Mouse (Mus musculus): Measurements from ENCODE around the gene Timp1. TPM values are rescaled to one million over a fixed set of nuclear protein-coding genes. Genes with fewer than 3 reads are reported as not detected.

The Timp1 gene
- polyA plus RNA-seq, 1 experiment = 7.7 TPM

DNA sequence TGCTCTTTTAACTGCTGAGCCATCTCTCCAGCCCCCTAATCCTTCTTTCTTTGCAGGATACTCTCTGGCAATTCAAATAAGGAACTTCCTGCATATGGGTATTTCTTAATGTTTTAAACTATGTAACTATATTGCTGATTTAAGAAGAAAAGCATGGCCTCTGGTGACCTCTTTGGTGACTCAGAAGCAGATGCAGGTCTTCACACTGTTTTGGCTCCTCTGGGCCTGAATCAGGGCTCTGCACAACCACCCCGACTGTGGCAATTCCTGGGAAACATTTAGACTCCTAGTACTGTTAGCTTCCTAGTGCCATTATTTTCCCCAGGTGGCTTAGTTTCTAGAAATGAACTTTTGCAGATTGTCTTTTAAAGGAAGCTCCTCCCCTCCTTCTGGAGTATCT lies 53.5 kb downstream of the Timp1 start:
- peaks cover 7% of the 10 kb centered on the region for H3K4me1 ChIP-seq (ENCODE audit: control insufficient read depth, insufficient read depth, insufficient read length)
- TF ChIP-seq POLR2A (IDR thresholded peaks at IDR 0.05; ENCODE audit: low read depth, low read length) = no peak
- no peak for TF ChIP-seq CTCF (IDR thresholded peaks at IDR 0.05; ENCODE audit: extremely low read depth, insufficient read depth, insufficient read length, insufficient replicate concordance)
- H3K27me3 ChIP-seq (ENCODE audit: control insufficient read depth, insufficient read depth, low read length) = no peaks in the 10 kb centered on the region; the same call in 1 of the 2 replicates
- H3K27ac ChIP-seq (ENCODE audit: insufficient read depth, low read length) = no peak overlapping the region
- DNase-seq (ENCODE audit: low read depth in 1 of 2, low spot score in 2 of 2) = no peak
- 62% methylated on average over 1 of the region's 1 CpGs for WGBS
- no peak overlapping the region for H3K4me3 ChIP-seq (ENCODE audit: extremely low read depth, insufficient read depth, insufficient read length)
- H3K36me3 ChIP-seq (ENCODE audit: control insufficient read depth, insufficient read depth, low read length) = peaks cover 11% of the 10 kb centered on the region; the same call in 1 of the 2 replicates

Other genes with a start within 250 kb of the Timp1 start
- gene Uba1, start 211.8 kb upstream of the Timp1 start, polyA plus RNA-seq (2012; rRNA removed) = 188 and 201 TPM in 2 replicates
- gene Cdk16, start 182.2 kb upstream of the Timp1 start, polyA plus RNA-seq (2012; rRNA removed) = 81.6 and 90.8 TPM in 2 replicates
- gene Usp11, start 166.3 kb upstream of the Timp1 start, polyA plus RNA-seq (2012; rRNA removed) = 16.1 and 16.2 TPM in 2 replicates
- 143 and 164 TPM in 2 replicates for gene Araf, start 72.4 kb upstream of the Timp1 start, polyA plus RNA-seq (2012; rRNA removed)
- gene Syn1, start 50.8 kb downstream of the Timp1 start, polyA plus RNA-seq (2012; rRNA removed) = 0.36 and 0.52 TPM in 2 replicates
- gene Cfp, start 61.4 kb downstream of the Timp1 start, polyA plus RNA-seq (2012; rRNA removed) = 189 and 193 TPM in 2 replicates
- gene Elk1, start 80.4 kb downstream of the Timp1 start, polyA plus RNA-seq (2012; rRNA removed) = 8.4 and 10.8 TPM in 2 replicates
- 8.0 and 9.4 TPM in 2 replicates for gene Uxt, start 91.9 kb downstream of the Timp1 start, polyA plus RNA-seq (2012; rRNA removed)
- 0.40 and 1.1 TPM in 2 replicates for gene Zfp182, start 192.2 kb downstream of the Timp1 start, polyA plus RNA-seq (2012; rRNA removed)
- gene Spaca5, start 198.2 kb downstream of the Timp1 start, polyA plus RNA-seq (2012; rRNA removed) = not detected in 2 replicates
- 0.04 and 0.12 TPM in 2 replicates for gene Zfp300, start 219.4 kb downstream of the Timp1 start, polyA plus RNA-seq (2012; rRNA removed)
- gene Ssxa1, start 245.7 kb downstream of the Timp1 start, polyA plus RNA-seq (2012; rRNA removed) = not detected in 2 replicates

Data from spleen, adult 2 months (tissue).